Mouse (Mus musculus) CD4-positive, CD25-positive, alpha-beta regulatory T cell, adult 2 months (primary cell): ENCODE data around the gene Ap1m1.
A peak's percentile ranks its signal among the peaks of the same experiment; 100 is the strongest.

Source experiments
- DNase-seq: peaks from one replicate; pipeline ENCODE4 v3.0.0-alpha.2; 2012; ENCODE audit warnings: low read depth, low spot score

The Ap1m1 gene

GRCm38 (mm10) chr8:72293309-72293708, 53.5 kb downstream of the Ap1m1 start:
- DNase-seq: no peak

- DNase-seq: no peak
These were observed 55.3 kb downstream of the Ap1m1 start for GRCm38 (mm10) chr8:72295125-72295524.

- DNase-seq: peak; percentile 79
These were observed 55.9 kb downstream of the Ap1m1 start for GRCm38 (mm10) chr8:72295679-72296078.

DNA sequence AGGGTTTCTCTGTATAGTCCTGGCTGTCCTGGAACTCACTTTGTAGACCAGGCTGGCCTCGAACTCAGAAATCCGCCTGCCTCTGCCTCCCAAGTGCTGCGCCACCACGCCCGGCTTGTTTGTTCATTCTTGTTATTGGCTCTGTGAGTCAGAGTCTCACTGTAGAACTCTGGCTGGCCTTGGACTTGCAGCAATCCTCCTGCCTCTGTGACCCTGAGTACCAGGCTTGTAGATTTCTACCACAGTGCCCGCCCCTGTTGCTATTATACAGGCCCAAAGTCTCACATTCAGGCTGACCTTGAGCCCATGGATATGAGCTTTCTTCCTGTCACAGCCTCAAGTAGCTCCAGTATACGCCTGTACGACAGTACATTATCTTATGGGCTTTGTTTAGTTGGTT, 56.7 kb downstream of the Ap1m1 start:
- DNase-seq: no peak

DNA sequence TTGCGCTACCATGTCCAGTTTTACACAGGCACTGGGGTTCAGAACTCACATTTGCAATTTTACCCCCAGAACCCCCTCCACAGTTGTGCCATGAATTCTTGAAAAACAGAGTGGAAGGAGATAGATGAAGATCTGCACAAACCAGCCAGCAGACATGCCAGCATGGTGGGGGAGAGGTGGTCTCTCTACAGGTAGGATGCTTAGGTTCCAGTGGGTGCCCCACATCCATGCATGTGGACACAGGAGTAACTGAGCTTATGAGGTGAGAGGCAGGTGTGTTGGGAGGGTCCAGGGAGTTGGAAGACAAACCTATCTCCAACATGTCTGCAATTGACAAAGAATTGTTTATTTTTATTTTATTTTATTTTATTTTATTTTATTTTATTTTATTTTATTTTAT, 59.1 kb downstream of the Ap1m1 start:
- no peak for DNase-seq

GRCm38 (mm10) chr8:72300654-72301400, 61.0 kb downstream of the Ap1m1 start:
- no peak for DNase-seq

- no peak for DNase-seq
These were observed 61.7 kb downstream of the Ap1m1 start for GRCm38 (mm10) chr8:72301497-72301896.

DNA sequence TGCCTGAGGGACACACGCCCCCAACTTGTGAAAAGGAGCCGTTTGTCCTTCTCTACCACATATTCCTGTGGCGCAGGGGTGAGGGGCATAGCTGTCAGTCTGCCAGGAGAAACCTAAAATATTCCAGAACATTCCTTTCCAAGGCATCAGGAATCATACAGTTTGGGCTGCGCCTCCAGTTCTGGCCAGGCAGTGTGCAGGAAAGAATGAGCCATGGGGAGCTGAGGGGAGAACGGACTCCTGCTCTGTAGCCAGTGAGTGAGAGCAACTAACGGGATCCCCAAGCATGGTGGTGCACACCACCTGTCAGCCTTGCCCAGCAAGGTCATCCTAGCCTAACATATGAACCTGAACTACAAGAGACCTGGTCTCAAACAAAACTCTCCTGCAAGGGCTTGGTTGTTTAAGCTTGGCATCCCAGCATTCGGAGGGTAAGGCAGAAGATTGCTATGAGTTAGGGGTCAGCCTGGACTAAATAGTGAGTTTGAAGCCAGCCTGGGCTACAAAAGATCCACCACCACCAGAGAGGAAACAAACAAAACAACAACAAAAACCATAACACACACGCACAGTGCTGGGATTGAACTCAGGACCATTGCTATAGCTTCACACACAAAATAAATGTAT, 63.3 kb downstream of the Ap1m1 start:
- no peak for DNase-seq

GRCm38 (mm10) chr8:72303633-72304032, 63.8 kb downstream of the Ap1m1 start:
- peak; percentile 58 for DNase-seq

- no peak for DNase-seq
These were observed 65.5 kb downstream of the Ap1m1 start, which contains the start of gene Gm10282 for GRCm38 (mm10) chr8:72305210-72305905. Gene Gm10282, minus strand, starts transcription at chr8:72305260.

GRCm38 (mm10) chr8:72306913-72307312, 67.1 kb downstream of the Ap1m1 start:
- no peak for DNase-seq
